Comparison of ENCODE assay signal across 8 mouse cellular contexts in genomic region chr7:109174949-109175669, GRCm38 (mm10). TPM values are rescaled to one million over a fixed set of nuclear protein-coding genes. Genes with fewer than 3 reads are reported as not detected.
DNase-seq lines count a peak whose midpoint lies in the region; ATAC-seq and TF ChIP-seq lines count a peak whose summit lies in the region.

Gene Lmo1, minus strand, starts transcription at chr7:109175207.

- no peaks in the 10 kb centered on the region for H3K9me3 ChIP-seq in liver, embryonic 12.5 days (replicated peaks)

- no peak for TF ChIP-seq POLR2A in testis, adult 2 months (IDR thresholded peaks at IDR 0.05; ENCODE audit: control insufficient read depth, low read depth, low read length)

- peak within 1 kb of the TSS; percentile 69 for H3K4me2 ChIP-seq in liver, embryonic 12.5 days

- H3K27me3 ChIP-seq in testis, adult 2 months (ENCODE audit: control insufficient read depth, insufficient read depth, low read length), result no peaks in the 10 kb centered on the region
- H3K27me3 ChIP-seq in liver, embryonic 12.5 days (replicated peaks), result peaks cover 79% of the 10 kb centered on the region

- peaks cover 3% of the 10 kb centered on the region for H3K4me1 ChIP-seq in testis, adult 2 months (ENCODE audit: control insufficient read depth, insufficient read depth, low read length)
- H3K4me1 ChIP-seq in liver, embryonic 12.5 days, result peaks cover 6% of the 10 kb centered on the region; the same call in 1 of the 2 replicates

- H3K4me3 ChIP-seq in testis, adult 2 months (ENCODE audit: control insufficient read depth, low read depth, low read length), result peak within 1 kb of the TSS; percentile 75
- peak within 1 kb of the TSS; percentile 47 for H3K4me3 ChIP-seq in liver, embryonic 12.5 days

- H3K9ac ChIP-seq in liver, embryonic 12.5 days, result no peak within 1 kb of the TSS

- DNase-seq in testis, postnatal 10 days (ENCODE audit: low spot score), result no peak
- peak; percentile 53 to 59 for DNase-seq in cerebellum, postnatal 10 days
- DNase-seq in kidney, adult 9 months, result peak; percentile 24
- DNase-seq in retina, embryonic 14.5 days (ENCODE audit: low spot score), result peak; percentile 87
- DNase-seq in ovary, adult 18-20 months (ENCODE audit: low spot score), result no peak

- no peak for TF ChIP-seq CTCF in testis, adult 2 months (IDR thresholded peaks at IDR 0.05; ENCODE audit: control insufficient read depth, insufficient read depth, insufficient replicate concordance, low read depth, low read length)

- ATAC-seq in granulocyte monocyte progenitor cell, adult 5-6 weeks (replicated peaks; ENCODE audit: poor library complexity, severe bottlenecking), result peak; percentile 45
- ATAC-seq in liver, embryonic 12.5 days, result peak; percentile 43; the same call in 1 of the 2 replicates

- 1% methylated on average over 61 of the region's 67 CpGs for WGBS in liver, embryonic 12.5 days (ENCODE audit: insufficient replicate concordance)

- H3K36me3 ChIP-seq in testis, adult 2 months (ENCODE audit: control insufficient read depth, insufficient read depth, low read length), result no peaks in the 10 kb centered on the region
- H3K36me3 ChIP-seq in liver, embryonic 12.5 days, result no peaks in the 10 kb centered on the region

- no peak within 1 kb of the TSS for H3K27ac ChIP-seq in testis, adult 2 months (ENCODE audit: control insufficient read depth, insufficient read depth, low read depth, low read length)
- no peak within 1 kb of the TSS for H3K27ac ChIP-seq in liver, embryonic 12.5 days

RNA-seq across cellular contexts. Expression of gene Lmo1, which starts in this region (rescaled TPM):
- 4.6 and 5.0 TPM in 2 replicates for polyA plus RNA-seq in testis, adult 2 months (2012; rRNA removed)
- 23.7 and 33.5 TPM in 2 replicates for total RNA-seq in granulocyte monocyte progenitor cell, adult 5-6 weeks (2014; fragmentation: Nextera tagmentation)
- 7.1 and 9.4 TPM in 2 replicates for total RNA-seq in granulocyte monocyte progenitor cell, adult 5-6 weeks (2017)
- 1.7 and 1.8 TPM in 2 replicates for polyA plus RNA-seq in liver, embryonic 12.5 days (2016; fragmentation: Nextera tagmentation; extraction: Ambion mirVana)

Comparison
In these comparisons a context has a peak if more than half of its experiments do, and no peak if none do; other contexts are left out.
1. DNase-seq: peak in cerebellum, postnatal 10 days (2 of 2), kidney, adult 9 months (single experiment) and retina, embryonic 14.5 days (single experiment); none in testis, postnatal 10 days (single experiment) and ovary, adult 18-20 months (single experiment).